Mouse (Mus musculus): ENCODE measurements around the gene Mrpl36. TPM values are rescaled to one million over a fixed set of nuclear protein-coding genes. Genes with fewer than 3 reads are reported as not detected.

Mrpl36 gene
- total RNA-seq, 1 experiment from 2014 or later = 32.6 TPM

DNA sequence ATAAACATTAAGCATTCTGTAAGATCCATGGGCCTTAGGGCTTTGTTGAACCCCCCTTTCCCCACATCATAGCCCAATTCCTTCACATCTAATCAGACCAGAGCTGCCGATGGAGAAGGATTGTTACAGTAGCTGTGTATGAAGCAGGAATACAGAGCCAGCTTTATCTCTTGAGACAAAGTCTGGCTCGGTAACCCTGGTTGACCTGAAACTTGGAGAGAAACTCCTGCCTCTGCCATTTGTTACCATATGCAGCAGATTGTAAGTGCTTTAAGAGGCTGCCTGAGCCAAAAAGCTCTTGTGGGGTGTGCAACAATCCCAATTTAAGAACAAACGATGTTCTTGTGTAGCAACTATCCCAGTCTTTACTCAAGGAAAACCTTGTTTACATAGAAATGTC, 3.4 kb downstream of the Mrpl36 start:
- no peak for ATAC-seq (replicated peaks in 1 of 2; ENCODE audit: insufficient read depth in 1 of 2, low FRiP score in 2 of 2, low TSS enrichment in 1 of 2, low read depth in 1 of 2, poor library complexity in 2 of 2, severe bottlenecking in 2 of 2)

DNA sequence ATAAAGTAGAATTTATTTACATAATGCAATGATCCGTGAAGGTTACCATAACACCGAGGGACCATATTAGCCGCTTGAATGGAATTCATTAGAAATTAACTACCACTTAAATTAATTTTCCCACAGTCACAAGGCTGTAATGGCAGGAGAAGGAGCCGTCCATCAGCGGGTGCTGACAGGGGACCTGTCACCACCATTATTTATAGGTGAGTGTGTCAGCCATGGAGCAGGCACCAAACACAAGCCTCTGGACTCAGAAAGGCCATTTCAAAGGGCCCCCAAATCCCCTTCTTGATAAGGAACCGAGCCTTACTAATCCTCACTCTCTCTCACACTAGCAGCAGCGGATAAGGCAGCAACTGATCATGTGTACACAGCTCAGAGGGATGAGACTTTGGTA, 8.4 kb downstream of the Mrpl36 start:
- ATAC-seq (replicated peaks in 1 of 2; ENCODE audit: insufficient read depth in 1 of 2, low FRiP score in 2 of 2, low TSS enrichment in 1 of 2, low read depth in 1 of 2, poor library complexity in 2 of 2, severe bottlenecking in 2 of 2) = no peak

DNA sequence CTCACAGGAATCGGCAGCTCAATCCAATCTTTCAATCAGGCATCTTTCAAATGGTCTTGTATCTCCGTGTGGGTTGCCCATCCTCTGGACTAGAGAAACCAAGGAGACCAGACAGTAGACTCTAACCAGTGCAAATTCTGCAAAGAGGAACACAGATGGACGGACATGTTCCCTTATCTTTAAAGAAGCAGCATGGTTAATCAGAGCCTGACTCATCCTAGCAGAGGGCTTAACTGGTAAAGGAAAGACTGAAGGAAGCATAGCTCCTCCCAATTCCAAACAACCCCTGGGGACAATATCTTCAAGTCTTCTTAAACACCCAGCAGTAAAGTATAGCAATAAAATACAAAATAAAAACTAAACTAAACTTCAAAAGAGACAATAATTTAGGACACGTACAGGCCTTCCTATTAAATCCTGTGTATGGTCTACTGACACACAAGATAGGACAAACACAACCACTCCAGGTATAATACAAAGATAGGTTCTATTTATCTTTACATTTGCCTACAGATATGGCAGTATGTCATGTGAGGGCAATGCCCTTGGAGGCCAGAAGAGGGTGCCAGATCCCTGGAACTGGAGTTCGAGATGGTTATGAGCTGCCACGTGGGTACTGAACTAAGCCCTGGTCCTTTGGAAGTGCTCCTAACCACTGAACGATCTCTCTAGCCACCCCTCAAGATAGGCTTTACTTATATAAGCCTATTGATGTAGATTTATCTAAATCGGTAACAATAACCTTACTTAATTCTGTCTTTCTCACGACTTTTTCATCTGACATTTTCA, 17.0 kb downstream of the Mrpl36 start:
- peak; percentile 56 to 62; a peak in 1 of 4 replicates for ATAC-seq (replicated peaks in 1 of 2; ENCODE audit: insufficient read depth in 1 of 2, low FRiP score in 2 of 2, low TSS enrichment in 1 of 2, low read depth in 1 of 2, poor library complexity in 2 of 2, severe bottlenecking in 2 of 2)

DNA sequence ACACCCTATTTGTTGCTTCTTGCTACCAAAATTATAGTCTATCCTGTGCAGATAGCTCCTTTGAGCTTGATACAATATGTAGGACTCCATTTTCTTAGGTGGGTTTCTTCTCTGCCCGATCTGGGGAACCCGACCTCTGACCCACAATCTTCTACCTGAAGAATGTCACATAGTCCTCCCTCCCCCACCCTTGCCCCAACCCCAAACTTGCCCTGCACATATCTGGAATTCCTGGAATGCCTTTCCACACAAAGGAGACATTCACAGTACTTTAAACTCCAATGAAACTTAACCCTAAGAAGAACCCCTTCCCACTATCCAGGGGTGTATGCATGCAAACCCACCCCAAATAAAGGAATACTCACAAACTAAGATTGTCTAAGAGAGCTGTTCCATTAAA, 17.8 kb downstream of the Mrpl36 start:
- no peak for ATAC-seq (replicated peaks in 1 of 2; ENCODE audit: insufficient read depth in 1 of 2, low FRiP score in 2 of 2, low TSS enrichment in 1 of 2, low read depth in 1 of 2, poor library complexity in 2 of 2, severe bottlenecking in 2 of 2)

DNA sequence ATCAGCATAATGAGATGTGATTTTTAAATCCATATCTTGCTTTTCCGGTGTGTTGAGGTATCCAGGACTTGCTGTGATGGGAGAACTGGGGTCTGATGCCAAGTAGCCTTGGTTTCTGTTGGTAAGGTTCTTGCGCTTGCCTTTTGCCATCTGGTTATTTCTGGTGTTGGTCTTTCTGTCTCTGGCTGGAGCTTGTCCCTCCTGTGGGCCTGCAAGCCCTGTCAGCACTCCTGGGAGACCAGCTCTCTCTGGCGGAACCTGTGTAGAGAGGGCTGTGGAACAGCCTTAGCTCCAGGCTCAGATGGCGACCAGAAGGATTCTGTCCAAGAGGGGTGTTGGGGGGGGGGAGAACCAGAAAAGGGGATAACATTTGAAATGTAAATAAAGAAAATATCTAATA, 18.4 kb downstream of the Mrpl36 start:
- no peak for ATAC-seq (replicated peaks in 1 of 2; ENCODE audit: insufficient read depth in 1 of 2, low FRiP score in 2 of 2, low TSS enrichment in 1 of 2, low read depth in 1 of 2, poor library complexity in 2 of 2, severe bottlenecking in 2 of 2)

DNA sequence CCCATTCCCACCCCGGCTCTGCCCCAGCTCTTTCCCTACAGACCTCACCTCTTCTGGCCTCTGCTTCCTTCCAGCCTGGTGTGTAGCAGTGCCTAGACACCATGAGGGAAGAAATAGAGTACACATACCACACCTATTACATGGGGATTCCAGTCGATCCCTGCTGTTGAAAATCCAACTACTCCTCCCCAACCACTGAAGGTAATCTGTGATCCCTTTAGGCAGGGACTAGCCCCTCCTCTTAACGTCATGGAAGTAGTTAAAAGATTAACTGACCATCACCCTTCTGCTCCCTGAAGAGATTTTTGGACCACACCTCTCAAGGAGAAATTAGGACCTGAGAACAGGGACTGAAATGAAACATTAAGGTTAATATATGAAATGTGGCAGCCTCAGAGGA, 18.9 kb downstream of the Mrpl36 start:
- ATAC-seq (replicated peaks in 1 of 2; ENCODE audit: insufficient read depth in 1 of 2, low FRiP score in 2 of 2, low TSS enrichment in 1 of 2, low read depth in 1 of 2, poor library complexity in 2 of 2, severe bottlenecking in 2 of 2) = no peak

DNA sequence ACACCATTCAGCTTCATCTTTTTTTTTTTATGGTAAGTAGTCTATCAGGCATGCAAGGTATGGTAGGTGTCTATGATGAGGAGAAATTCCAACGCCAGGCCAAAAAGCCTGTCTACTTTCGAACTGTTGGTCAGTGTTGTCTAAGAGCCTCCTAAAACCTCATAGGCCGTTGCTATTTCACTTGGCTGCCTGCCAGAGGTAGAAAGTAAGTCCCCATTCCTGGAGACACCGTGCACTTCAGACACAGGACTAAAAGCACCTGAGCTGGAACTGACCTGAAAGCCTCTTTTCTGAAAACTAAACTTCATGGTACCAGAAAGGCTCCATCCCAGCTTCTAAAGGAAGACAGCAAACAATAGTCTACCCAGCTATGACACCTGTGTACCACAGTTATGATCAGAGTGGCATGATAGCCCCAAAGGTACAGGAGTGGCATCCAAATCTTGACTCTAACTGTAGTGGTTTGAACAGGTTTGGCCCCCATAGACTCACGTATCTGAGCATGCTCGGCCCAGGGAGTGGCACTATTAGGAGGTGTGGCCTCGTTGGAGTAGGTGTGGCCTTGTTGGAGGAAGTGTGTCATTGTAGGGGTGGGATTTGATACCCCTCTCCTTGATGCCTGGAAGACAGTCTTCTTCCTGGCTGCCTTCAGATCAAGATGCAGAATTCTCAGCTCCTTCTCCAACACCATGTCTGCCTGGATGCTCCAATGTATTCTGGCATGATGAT, 19.8 kb downstream of the Mrpl36 start:
- no peak for ATAC-seq (replicated peaks in 1 of 2; ENCODE audit: insufficient read depth in 1 of 2, low FRiP score in 2 of 2, low TSS enrichment in 1 of 2, low read depth in 1 of 2, poor library complexity in 2 of 2, severe bottlenecking in 2 of 2)

DNA sequence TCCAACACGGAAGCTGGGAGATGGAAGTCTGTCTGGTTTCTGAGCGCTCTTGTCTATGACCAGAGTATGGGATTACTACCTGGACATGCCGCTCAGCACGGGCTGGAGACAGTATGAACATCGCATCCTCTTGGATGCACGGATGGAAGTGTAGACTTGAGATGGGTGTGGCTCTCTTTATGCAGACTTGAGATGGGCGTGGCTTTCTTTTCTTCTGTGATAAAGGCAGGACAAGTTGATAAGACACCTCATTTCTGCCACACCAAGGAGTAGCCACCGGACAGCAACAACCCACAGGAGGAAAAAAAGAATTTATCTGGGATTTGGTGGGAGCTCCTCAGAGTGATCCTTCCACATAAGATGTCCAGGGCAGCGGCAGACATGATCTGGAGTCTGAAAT, 22.4 kb downstream of the Mrpl36 start:
- ATAC-seq (replicated peaks in 1 of 2; ENCODE audit: insufficient read depth in 1 of 2, low FRiP score in 2 of 2, low TSS enrichment in 1 of 2, low read depth in 1 of 2, poor library complexity in 2 of 2, severe bottlenecking in 2 of 2) = no peak

DNA sequence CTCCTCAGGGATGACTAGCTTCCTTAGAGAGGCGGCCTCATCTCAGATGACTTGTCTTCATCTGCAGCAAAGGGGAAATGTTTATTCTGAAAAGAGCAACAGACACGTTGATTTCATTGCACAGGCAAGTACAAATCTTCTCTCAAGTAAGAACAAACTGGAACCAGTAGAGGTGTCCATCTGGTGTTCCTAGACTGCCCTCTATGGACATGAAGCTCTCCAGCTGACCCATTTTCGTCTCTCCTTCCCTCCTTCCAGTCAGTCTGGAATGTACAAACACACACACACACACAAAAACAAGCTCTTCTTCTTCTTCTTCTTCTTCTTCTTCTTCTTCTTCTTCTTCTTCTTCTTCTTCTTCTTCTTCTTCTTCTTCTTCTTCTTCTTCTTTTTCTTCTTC, 23.6 kb downstream of the Mrpl36 start:
- ATAC-seq (replicated peaks in 1 of 2; ENCODE audit: insufficient read depth in 1 of 2, low FRiP score in 2 of 2, low TSS enrichment in 1 of 2, low read depth in 1 of 2, poor library complexity in 2 of 2, severe bottlenecking in 2 of 2) = no peak

DNA sequence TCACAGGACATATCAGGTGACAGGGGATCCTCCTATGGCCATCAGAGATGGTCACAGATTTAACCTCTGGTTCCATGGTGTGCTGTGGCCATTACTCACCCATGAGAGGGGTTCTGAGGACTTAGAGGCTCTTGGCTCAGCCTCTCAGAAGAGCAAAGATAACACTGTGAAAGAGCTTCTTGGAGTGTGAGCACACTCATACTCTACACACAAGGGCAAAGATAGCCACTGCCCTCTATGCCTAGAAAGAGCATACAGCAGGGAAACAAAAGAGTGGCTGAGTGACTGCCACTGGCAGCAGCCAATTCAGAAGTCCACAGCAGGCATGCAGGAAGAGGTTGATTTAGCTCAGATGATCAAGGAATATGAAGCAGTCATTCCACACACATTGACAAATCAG, 24.2 kb downstream of the Mrpl36 start:
- no peak for ATAC-seq (replicated peaks in 1 of 2; ENCODE audit: insufficient read depth in 1 of 2, low FRiP score in 2 of 2, low TSS enrichment in 1 of 2, low read depth in 1 of 2, poor library complexity in 2 of 2, severe bottlenecking in 2 of 2)

DNA sequence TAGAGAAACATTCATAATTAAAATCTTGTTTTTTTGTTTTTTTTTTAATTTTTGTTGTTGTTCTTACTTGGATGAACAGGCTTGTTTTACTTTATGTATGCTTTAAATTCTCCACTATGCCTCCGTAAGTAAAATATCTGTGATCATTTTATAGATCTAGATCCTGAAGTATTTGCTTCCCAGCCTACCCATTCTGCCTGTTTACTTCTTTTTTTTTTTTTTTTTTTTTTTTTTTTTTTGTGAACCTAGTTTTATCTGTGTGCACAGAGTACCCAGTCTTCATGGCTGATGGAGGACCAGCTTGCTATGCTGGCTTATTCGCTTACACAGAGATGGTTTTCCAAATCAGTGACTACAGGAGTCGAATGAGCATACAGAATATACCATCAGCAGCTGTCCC, 28.8 kb downstream of the Mrpl36 start:
- no peak for ATAC-seq (replicated peaks in 1 of 2; ENCODE audit: insufficient read depth in 1 of 2, low FRiP score in 2 of 2, low TSS enrichment in 1 of 2, low read depth in 1 of 2, poor library complexity in 2 of 2, severe bottlenecking in 2 of 2)

DNA sequence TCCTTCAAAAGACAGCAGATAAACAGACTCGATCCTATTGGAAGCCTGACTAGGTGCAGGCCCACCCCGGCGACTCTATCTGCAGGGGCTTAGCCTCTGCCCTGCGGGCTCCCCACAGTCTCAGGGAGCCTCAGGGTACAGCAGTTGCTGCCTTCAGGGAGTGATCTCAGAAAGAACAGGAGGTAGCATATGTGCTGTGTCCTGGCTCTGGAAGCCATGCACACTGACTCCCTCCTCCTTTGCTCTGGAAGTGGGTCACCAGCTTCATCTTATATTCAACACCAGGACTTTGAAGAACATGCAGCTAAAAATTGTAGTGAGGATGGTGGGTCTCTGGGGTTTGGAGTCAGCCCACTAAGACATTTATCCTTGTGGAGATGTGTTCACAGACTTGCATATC, 45.1 kb downstream of the Mrpl36 start:
- no peak for ATAC-seq (replicated peaks in 1 of 2; ENCODE audit: insufficient read depth in 1 of 2, low FRiP score in 2 of 2, low TSS enrichment in 1 of 2, low read depth in 1 of 2, poor library complexity in 2 of 2, severe bottlenecking in 2 of 2)

DNA sequence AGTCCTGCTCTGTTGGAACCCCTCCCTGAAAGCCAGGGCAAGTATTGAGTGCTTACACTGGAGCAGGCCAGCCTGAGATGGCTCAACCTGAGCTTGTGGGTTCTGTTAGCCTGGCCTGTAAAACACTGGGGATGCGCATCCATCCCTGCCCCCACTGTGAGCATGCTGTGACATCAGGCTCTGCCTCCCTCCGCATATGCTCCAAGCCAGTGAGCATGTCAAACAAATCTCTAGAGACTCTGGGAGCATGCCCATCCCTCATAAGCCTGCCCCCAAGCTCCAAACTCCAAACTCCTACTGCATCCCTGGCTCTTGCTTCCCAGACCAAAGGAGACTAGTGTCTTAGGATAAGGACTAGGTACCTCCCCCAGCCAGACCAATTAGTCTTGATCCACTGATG, 46.3 kb downstream of the Mrpl36 start:
- ATAC-seq (replicated peaks in 1 of 2; ENCODE audit: insufficient read depth in 1 of 2, low FRiP score in 2 of 2, low TSS enrichment in 1 of 2, low read depth in 1 of 2, poor library complexity in 2 of 2, severe bottlenecking in 2 of 2) = no peak

DNA sequence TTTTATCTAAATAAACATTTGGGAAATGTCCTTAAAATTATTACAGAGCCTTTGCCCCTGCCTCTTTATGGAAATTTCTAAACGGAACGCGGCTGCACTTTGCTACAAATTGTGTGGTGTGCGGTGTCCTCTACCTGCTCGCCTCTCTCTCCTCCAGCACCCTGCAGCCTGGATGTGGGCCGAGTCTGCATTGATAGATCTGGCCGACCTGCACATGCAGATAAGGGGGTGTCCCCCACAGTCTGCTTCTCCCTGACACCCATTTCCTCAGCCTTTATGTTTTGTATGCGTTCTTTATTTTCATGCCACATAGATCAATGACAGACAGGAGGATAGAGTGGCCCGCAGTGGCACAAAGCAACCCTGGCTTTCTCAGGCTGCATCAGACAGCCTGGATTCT, 49.3 kb downstream of the Mrpl36 start:
- ATAC-seq (replicated peaks in 1 of 2; ENCODE audit: insufficient read depth in 1 of 2, low FRiP score in 2 of 2, low TSS enrichment in 1 of 2, low read depth in 1 of 2, poor library complexity in 2 of 2, severe bottlenecking in 2 of 2) = no peak

Other genes starting within 250 kb of the Mrpl36 start
- gene Irx4, start 68.0 kb upstream of the Mrpl36 start, total RNA-seq (2017) = not detected in 2 replicates
- gene Ndufs6, start within 50 bp of the Mrpl36 start, total RNA-seq (2017) = 71.9 and 91.8 TPM in 2 replicates
- gene Lpcat1, start 138.7 kb downstream of the Mrpl36 start, total RNA-seq (2017) = 19.4 and 22.5 TPM in 2 replicates
- not detected in 2 replicates for gene Slc6a3, start 208.2 kb downstream of the Mrpl36 start, total RNA-seq (2017)

Data from hematopoietic stem cell, adult 5-6 weeks (primary cell).